Mouse (Mus musculus) E14TG2a.4 (cell line): ENCODE results near the gene Arhgap5.

Experiments
- CTCF ChIP-seq: conservative IDR thresholded peaks from 2 replicates; pipeline ENCODE4 v1.5.1; 2014; ENCODE audit warnings: low read length
- NANOG ChIP-seq: IDR thresholded peaks from 2 replicates; pipeline ENCODE4 v1.6.1; 2014; ENCODE audit warnings: borderline replicate concordance, low read length, mixed read lengths

GRCm38 (mm10) chr12:52500915-52501833 is 2.6 kb upstream of the Arhgap5 start:
- TF ChIP-seq CTCF (peak; percentile 59), NANOG (no peak)
